Mouse (Mus musculus) adrenal gland (tissue): ENCODE measurements at regions not wholly inside any gene's neighbourhood (a gene's known extent, or its start where the extent isn't known, plus 50 kb on each side); places are given as distances from the start of the nearest gene placed in this dataset.

ENCODE experiments used
- intact Hi-C: fragments of 180-260 bp; cut with DNase I; formaldehyde crosslinking; loops from one replicate; pipeline ENCODE4 v1.15.1; 2025

GRCm38 (mm10) chr3:148343256-148343632 lies 647.1 kb downstream of the Adgrl2 start:
- intact Hi-C loops = no loop called here

DNA sequence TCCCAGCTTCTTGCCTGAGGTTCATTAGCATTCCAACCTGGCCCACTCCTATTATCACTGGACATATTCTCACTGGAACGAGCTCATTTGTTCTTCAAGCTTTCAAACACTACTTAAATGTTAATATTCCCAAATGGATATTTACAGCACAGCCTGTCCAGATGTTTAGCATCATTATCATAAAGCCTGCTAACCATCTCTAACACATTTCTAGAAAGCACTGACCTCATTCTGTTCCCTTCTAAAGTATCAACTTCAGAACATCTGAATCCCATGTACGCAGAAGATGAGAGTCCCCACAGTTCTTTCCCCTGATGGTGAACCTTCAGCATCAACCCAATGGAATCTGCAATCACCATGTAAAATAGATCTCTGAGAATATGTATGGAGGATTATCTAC lies 651.1 kb downstream of the Adgrl2 start:
- intact Hi-C loops = no loop called here

- intact Hi-C loops = no loop called here
Observed at GRCm38 (mm10) chr3:148336640-148337039, 653.7 kb downstream of the Adgrl2 start.

DNA sequence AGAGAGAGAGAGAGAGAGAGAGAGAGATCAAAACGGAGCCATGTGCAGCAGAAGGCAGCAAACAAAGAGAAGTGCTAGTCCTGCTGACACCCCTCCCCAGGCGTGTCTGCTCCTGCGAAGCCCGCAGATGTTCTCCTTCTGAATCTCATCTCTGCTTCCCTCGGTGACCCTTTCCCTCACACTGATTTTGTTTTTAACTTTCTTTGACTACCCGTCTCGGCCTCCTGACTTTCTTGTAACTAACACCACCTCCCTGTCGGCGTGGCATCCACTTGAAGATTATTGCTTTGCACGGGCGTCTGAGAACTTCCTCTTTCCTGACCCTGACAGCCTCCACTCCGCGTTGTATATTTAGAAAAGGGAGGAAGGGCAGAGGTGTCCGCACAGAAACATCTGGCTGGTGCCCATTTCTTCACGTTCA lies 654.3 kb downstream of the Adgrl2 start:
- intact Hi-C loops = no loop called here

DNA sequence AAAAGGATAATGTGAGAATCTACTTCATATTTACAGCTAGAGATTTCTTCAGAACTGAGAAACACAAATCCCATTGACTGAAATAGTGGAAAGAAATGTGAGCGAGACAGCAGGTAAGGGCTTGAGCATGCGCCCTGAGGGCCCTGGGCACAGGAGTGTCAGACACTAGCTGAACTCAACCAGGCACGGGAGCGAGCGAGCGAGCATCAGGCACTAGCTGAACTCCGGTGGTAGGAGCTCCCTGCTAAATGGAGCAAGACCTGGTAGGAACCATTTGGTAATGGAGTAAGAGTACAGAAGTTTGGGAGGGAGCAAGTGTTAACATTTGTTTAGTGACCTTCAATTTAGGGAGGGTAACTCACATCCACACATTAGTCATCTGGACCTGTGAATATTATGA lies 654.7 kb downstream of the Adgrl2 start:
- intact Hi-C loops = no loop called here

DNA sequence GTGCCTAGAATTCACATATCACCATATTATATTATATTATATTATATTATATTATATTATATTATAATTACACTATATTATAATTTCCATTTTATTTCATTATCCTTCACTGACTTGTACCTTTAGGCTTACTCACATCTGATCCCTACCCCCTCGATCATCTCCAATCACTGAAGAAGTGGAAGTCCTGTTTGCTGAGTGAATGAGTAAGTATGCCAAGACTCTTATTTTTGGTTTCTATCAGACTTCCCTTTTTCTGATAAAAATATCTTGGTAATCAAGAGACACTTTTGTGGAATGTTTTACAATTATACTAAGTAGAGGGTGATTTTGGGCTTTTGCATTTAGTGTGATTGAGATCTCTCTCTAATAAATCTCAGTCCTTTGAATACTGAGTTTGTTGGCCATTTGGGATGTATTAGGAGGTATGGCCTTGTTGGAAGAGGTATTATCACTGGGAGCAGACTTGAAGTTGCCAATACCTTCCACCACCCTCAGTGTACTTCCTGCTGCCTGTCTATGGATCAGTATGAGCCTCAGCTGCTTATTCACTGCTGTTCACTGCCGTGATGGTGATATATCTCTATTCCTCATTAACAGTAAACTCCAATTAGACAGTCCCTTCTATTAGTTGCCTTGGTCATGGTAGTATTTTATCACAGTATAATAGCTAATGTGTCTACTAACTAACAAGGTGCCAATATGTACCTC lies 665.3 kb downstream of the Adgrl2 start:
- intact Hi-C loops = no loop called here

DNA sequence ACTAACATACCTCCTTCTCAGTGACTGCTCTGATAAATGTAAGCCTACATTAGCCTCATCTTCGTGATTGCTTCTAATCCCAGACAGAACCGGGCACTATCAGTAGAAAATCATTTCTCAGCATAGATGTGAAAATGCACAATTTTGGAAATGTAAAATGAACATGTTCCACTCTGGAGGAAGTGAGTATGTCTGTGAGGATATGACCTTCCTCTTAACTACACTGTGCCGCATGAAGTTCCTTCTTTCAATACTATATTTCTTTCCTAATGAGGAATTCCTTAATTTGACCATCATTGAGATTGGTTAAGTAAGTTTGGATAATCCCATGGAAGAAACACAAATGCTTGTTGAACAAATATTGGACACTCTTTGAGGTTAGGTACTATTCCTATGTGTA lies 668.5 kb downstream of the Adgrl2 start:
- intact Hi-C loops = no loop called here

DNA sequence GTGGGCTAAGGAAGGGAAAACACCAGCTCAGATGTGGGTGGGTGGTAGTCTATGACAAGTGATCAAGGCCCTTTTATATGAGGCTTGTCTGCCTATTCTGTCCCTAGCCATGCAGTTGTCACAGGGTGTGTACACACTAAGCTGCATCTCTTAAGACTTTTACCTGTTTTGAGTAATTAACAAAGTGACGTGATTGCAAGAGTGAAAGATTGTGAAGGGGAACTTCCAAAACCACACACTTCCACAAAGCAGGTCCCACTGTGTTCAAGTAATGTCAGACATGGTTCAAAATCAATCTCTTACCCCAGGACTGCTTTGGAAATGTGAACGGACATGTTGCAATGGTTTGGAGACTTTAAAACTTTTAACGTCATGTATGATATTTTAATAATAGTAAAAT lies 674.2 kb downstream of the Adgrl2 start:
- intact Hi-C loops = no loop called here

DNA sequence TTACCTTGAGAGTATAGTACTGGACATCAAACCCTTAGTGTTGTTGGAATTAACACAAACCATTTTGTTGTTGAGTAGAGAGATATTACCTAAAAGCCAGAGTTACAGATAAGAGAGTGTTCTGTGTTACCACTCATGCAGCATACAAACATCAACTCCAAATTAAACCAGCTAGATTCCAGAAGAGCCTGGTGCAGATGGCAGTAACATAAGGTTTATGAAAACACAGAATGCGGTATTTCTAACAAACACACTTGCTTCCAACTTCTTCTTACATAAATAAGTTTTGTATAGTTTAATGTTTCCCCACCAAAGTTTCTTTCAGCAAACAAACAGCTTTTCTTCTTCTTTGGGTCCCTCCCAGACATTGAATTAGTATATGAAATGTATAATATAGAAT lies 675.1 kb downstream of the Adgrl2 start:
- intact Hi-C loops = no loop called here

DNA sequence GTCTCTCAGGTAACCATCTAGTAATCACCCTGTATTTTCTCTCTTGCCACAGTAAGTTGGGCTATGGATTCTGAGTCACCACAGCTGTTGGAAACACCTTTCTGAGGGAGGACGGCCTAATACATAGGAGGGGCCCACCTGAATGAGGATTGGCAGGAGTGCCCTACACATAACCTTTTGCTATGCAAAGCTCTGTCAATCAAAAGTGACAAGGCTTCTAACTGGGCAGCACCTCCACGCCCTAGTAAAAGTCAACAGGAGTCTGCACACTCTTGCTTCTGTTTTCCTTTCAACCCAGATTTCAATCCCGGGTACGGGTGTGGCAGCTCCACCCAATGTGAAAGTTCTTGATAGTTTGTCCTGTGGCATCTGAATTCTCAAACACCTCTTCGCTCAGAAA lies 694.8 kb downstream of the Adgrl2 start:
- intact Hi-C loops = no loop called here

DNA sequence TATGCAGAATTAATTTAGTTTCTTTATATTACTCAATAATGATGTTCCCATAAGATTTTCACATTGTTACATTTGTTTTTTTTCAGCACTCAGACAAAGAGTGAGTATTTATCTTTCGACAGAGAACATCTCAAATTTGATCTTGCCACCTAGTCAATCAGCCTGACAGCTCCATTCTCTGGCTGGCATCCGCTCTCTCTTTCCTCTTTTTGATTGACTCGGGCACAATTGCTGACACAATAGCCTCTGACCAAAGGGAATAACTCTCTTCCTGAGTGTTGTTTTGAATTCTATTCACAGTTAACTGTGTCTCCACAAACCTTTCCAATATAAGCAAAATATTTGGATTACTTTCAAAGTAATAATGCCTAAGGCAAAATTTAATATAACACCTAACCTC lies 711.4 kb downstream of the Adgrl2 start:
- intact Hi-C loops = no loop called here

GRCm38 (mm10) chr3:148272159-148272848 lies 718.1 kb downstream of the Adgrl2 start:
- intact Hi-C loops = no loop called here

GRCm38 (mm10) chr3:148268812-148269211 lies 721.5 kb downstream of the Adgrl2 start:
- intact Hi-C loops = no loop called here

GRCm38 (mm10) chr3:148259211-148259610 lies 731.1 kb downstream of the Adgrl2 start:
- intact Hi-C loops = no loop called here

DNA sequence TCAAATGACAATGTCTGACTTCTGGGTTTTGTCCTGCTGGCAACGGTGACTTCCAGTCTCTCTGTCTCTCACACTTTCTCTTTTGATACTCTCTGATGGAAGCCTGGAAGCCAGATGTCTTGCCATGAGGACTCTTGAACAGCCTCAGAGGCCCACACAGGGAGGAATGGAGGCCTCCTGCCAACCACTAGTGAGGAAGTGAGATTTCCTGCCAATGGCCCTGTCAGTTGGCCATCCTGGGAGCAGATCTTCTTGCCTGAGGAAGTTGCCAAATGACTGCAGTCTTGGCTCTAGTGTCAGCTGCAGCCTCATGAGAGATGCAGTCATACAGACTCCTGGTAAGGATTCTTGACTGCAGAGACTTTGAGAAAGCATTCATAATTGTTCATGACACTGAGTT lies 741.7 kb downstream of the Adgrl2 start:
- intact Hi-C loops = no loop called here

DNA sequence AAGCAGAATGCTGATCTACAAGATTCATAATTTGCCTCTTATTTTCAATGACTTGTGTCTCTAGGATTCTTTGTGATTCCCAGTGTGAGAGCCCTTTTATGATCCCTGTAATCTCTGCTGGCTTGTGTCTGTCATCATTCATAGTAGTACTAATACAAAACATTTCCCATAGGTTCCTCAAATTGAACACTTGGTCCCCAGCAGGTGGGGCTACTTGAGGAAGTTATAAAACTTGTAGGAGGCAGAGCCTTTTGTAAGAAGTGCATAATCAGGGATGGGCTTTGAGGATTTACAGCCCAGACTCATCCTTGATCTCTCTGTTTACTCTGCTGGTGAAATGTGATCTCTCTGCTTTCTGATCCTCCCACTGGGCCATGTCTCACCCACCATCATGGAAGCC lies 743.6 kb downstream of the Adgrl2 start:
- intact Hi-C loops = no loop called here

- intact Hi-C loops = no loop called here
Observed at GRCm38 (mm10) chr3:148238093-148238492, 752.3 kb downstream of the Adgrl2 start.

DNA sequence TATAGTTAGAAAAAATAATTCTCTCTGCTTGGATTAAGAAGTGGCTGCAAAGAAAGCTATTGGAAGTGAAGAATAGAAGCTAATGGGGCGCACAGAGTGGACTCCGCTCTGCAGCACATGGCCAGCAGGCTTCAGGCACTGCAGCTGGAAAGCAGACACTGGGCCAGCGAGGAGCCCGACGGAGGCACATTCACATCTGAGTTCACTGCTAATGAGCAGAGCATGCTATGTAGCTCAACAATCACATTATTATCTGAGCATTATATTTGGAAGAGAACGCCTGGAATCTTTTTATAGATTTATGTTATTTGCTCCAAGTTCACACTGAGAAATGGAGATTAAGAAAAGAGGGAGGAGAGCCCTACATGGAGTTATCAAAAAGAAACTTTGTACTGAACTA lies 752.8 kb downstream of the Adgrl2 start:
- intact Hi-C loops = no loop called here

DNA sequence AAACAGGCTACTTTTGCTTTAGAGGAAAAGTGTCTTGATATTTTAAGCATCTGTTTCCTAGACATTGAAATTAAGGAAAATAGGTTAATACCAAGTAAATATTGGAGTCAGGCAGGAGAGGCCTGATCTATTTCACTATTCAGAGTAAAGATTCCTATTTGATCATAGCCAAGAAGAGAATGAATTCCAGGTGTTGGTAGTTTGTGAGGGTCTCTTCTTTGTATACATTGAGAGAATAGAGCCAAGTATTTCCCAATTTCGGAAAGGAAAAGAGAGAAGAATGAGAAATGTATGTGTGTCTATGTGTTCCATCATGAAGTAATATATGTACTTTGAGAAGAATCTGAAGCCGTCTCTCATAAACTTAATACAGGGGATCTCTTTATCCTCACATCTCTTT lies 756.7 kb downstream of the Adgrl2 start:
- intact Hi-C loops = no loop called here

- intact Hi-C loops = no loop called here
Observed at GRCm38 (mm10) chr3:148229192-148229591, 761.2 kb downstream of the Adgrl2 start.

DNA sequence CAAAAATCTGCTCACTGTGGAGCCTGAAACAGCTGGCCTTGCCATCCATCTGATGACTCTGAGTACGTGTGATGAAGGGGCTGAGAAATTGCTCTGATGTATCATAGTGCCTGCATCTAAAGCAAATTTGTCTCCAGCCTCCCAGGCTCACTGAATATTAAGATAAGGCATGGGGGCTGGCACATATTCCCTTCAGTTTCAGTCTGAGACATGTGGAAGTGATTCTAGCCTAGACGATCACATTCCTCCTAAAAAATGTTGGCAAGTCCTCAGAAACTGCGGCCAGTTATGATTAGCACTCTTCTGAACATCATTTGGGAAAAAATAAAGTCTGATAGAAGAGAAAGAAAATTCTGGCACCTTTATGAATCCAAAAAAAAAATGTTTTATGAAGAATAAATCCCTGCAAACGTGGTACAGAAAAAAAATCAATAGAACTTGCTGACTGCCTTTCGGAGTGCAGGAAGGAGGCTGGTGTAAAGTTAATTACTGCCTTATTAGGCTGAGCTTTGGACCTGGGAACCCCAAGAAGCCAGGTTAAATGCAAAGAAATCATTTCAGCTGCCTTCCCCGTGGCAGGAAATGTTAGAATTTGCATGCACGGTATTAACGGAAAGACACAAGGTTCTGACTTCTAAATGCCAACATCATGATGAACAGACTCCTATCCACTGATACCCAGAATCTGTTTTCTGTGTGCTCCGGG lies 762.2 kb downstream of the Adgrl2 start:
- intact Hi-C loops = no loop called here

GRCm38 (mm10) chr3:148220826-148221225 lies 769.5 kb downstream of the Adgrl2 start:
- intact Hi-C loops = no loop called here
